Mouse (Mus musculus): ENCODE data around the gene Knop1. TPM values are rescaled to one million over a fixed set of nuclear protein-coding genes. Genes with fewer than 3 reads are reported as not detected.

Knop1 gene
- total RNA-seq (2023): 10 to 100 TPM in 1 of 2 experiments, 1 to 10 TPM in 1; 9.0 to 11.3 TPM

DNA sequence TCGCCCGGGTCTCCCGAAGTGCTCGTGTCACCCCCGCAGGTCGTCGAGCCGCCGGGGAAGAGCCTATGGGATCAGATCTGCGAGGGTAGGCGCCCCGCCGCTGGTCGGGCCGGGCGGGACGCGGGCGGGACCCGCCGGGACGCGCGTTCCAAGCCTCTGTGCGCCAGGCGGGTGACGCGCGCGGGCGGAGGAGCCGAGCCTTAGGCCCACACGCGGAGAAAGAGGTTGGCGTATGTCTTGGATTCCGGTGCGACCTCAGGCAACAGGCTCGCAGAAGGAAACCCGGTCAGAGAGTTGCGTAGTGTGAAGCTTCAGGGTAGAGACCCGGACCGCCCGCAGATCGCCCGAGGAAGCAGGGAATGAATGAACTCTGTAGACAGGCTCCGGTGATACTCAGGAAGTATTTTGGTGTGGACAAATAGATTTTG, at the start of gene Knop1:
Gene Knop1 (minus strand): TSS at position 378 of the 428 bp plus-strand sequence.

DNA sequence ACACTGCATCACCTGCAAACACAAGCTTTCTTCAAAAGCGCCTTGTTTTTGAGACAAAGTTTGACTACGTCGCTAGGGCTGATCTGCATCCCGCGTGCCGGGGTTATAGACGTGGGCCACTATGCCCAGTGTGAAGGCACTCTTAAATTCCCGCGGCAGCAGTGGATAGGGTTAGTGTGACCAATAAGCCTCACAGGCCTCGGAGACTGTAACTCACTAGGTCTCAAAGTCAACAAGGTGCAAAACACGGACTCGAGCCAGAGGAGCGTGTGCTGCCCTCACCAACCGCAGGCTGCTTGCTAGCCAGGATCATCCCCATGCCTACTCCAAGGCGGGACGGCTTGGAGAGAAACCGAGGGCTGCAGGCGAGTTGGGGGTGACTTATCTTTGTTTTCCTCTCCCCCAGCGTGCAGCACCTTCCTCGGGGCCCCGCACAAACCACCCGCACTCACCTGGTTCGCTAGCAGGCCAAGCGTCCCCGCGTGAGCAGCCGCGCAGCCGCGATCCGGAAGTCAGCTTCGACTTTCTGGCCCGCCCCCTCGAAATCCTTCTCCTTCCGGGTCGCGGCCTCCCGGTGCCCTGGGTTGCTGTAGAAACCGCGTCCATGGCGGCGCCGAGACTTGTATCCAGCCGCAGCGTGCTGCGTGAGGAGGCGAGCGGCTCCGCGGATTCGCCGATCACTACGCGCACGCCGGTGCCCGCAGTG, 730 bp downstream of the Knop1 start, which contains the start of gene Iqck:
Gene Iqck (plus strand): TSS at position 582 of the 706 bp plus-strand sequence.

Other genes with a start within 250 kb of the Knop1 start
- 10 to 100 TPM; 33.6 to 34.9 TPM for gene Gde1, start 150.5 kb downstream of the Knop1 start, total RNA-seq (2023)
- 1 to 10 TPM; 8.7 to 8.9 TPM for gene Ccp110, start 143.7 kb downstream of the Knop1 start, total RNA-seq (2023)
- 10 to 100 TPM; 49.5 to 53.8 TPM for gene Vps35l, start 116.0 kb downstream of the Knop1 start, total RNA-seq (2023)
- gene Iqck, start 502 bp downstream of the Knop1 start, total RNA-seq (2023): under 1 TPM; 0.11 to 0.46 TPM
- gene Gprc5b, start 139.0 kb upstream of the Knop1 start, total RNA-seq (2023): 1 to 10 TPM in 1 of 2 experiments, under 1 TPM in 1; 0.84 to 2.0 TPM